Mouse (Mus musculus) thymus, adult 2 months (tissue): ENCODE results near the gene Ubr1.

Experiments used
- CTCF ChIP-seq: fragments of 200-500 bp; IDR thresholded peaks from 2 replicates; pipeline ENCODE4 v1.5.1; 2012; ENCODE audit warnings: mild to moderate bottlenecking, control low read depth, low read length, moderate library complexity, borderline replicate concordance; ENCODE audit not compliant: control insufficient read depth, poor library complexity, insufficient read depth; ENCODE audit errors: extremely low read depth
- POLR2A ChIP-seq: fragments of 200-500 bp; IDR thresholded peaks from 2 replicates; pipeline ENCODE4 v1.6.1; 2012; ENCODE audit warnings: mild to moderate bottlenecking, low read length, control low read depth, moderate library complexity; ENCODE audit not compliant: control insufficient read depth, poor library complexity, insufficient read depth; ENCODE audit errors: extremely low read depth

DNA sequence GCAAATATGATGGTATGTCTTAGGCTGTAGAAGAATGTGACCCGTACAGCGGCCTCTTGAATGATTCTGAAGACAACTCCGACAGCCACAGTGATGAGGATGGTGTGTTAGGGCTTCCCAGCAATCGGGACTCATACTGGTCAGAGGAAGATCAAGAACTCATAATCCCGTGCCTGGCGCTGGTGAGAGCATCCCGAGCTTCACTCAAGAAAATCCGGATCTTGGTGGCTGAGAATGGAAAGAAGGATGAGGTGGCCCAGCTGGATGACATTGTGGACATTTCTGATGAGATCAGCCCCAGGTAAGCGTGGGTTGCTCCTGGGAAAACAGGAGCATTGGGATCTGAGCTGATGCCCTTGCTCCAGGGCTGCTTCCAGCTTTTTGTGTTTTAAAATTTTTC, 42.2 kb upstream of the Ubr1 start:
- TF ChIP-seq CTCF (no peak), POLR2A (no peak)
